Mouse (Mus musculus) heart, postnatal 0 days (tissue): ENCODE results near the gene Gm42372. TPM values are rescaled to one million over a fixed set of nuclear protein-coding genes. Genes with fewer than 3 reads are reported as not detected.

Experiments used
- ATAC-seq: fragments of 200-750 bp; cut with Nextera tagmentation; 2 replicates; pipeline ENCODE4 v1.8.0; 2017; ENCODE audit warnings: low read depth, moderate number of reproducible peaks, moderate library complexity; ENCODE audit not compliant: insufficient read depth
- DNase-seq: peaks from one replicate; pipeline ENCODE4 v3.0.0-alpha.2; 2016; ENCODE audit warnings: low spot score
- H3K27ac ChIP-seq: fragments of 300-500 bp; sonication (generic); 2 replicates; pipeline ENCODE4 v1.5.1; 2014; ENCODE audit warnings: low read depth, mild to moderate bottlenecking
- H3K27me3 ChIP-seq: fragments of 300-500 bp; sonication (generic); 2 replicates; pipeline ENCODE4 v1.6.1; 2014; ENCODE audit warnings: low read length, mixed read lengths; ENCODE audit not compliant: control insufficient read depth, insufficient read depth
- H3K36me3 ChIP-seq: fragments of 300-500 bp; sonication (generic); replicated peaks from 2 replicates; pipeline ENCODE4 v1.6.1; 2014; ENCODE audit warnings: low read length, mixed read lengths; ENCODE audit not compliant: control insufficient read depth, insufficient read depth
- H3K4me1 ChIP-seq: fragments of 300-500 bp; sonication (generic); 2 replicates; pipeline ENCODE4 v1.6.1; 2014; ENCODE audit warnings: antibody characterized with exemption; ENCODE audit not compliant: control insufficient read depth, insufficient read depth
- H3K4me2 ChIP-seq: fragments of 300-500 bp; sonication (generic); 2 replicates; pipeline ENCODE4 v1.6.1; 2014; ENCODE audit warnings: low read depth, mild to moderate bottlenecking, low read length, moderate library complexity
- H3K4me3 ChIP-seq: fragments of 300-500 bp; sonication (generic); 2 replicates; pipeline ENCODE4 v1.5.1; 2014; ENCODE audit warnings: low read depth, low read length
- H3K9ac ChIP-seq: fragments of 300-500 bp; sonication (generic); replicated peaks from 2 replicates; pipeline ENCODE4 v1.6.1; 2014; ENCODE audit warnings: low read depth, low read length, mixed read lengths
- H3K9me3 ChIP-seq: fragments of 300-500 bp; sonication (generic); replicated peaks from 2 replicates; pipeline ENCODE4 v1.6.1; 2016; ENCODE audit warnings: low read length; ENCODE audit not compliant: control insufficient read depth
- CTCF ChIP-seq: IDR thresholded peaks from 2 replicates; pipeline ENCODE4 v1.5.1; 2016; ENCODE audit warnings: antibody characterized with exemption, control low read depth, low read depth
- EP300 ChIP-seq: IDR thresholded peaks from 2 replicates; pipeline ENCODE4 v1.6.1; 2016; ENCODE audit warnings: antibody characterized with exemption, low read depth
- WGBS: fragments of 180-500 bp; shearing (Covaris S2); extraction: QIAGEN DNeasy Blood & Tissue Kit; methylation state at CpG from one replicate; pipeline ENCODE4 v1.1.7; 2014; 5-methylcytosine and 5-hydroxymethylcytosine counted together
- polyA plus RNA-seq: library from polyadenylated mRNA; unstranded; fragments of >200 nt; fragmentation: Nextera tagmentation; extraction: Ambion mirVana; gene quantifications from 2 replicates; pipeline ENCODE4 v1.2.1, GENCODE M21; 2015
- total RNA-seq: library from RNA; depleted of rRNA; stranded (reverse); fragments of >200 nt; gene quantifications from 2 replicates; pipeline ENCODE4 v1.2.3, GENCODE M21; 2014; ENCODE audit warnings: low replicate concordance

Gene Gm42372
- total and polyA plus RNA-seq, 2 experiments from 2014 or later, result not detected

DNA sequence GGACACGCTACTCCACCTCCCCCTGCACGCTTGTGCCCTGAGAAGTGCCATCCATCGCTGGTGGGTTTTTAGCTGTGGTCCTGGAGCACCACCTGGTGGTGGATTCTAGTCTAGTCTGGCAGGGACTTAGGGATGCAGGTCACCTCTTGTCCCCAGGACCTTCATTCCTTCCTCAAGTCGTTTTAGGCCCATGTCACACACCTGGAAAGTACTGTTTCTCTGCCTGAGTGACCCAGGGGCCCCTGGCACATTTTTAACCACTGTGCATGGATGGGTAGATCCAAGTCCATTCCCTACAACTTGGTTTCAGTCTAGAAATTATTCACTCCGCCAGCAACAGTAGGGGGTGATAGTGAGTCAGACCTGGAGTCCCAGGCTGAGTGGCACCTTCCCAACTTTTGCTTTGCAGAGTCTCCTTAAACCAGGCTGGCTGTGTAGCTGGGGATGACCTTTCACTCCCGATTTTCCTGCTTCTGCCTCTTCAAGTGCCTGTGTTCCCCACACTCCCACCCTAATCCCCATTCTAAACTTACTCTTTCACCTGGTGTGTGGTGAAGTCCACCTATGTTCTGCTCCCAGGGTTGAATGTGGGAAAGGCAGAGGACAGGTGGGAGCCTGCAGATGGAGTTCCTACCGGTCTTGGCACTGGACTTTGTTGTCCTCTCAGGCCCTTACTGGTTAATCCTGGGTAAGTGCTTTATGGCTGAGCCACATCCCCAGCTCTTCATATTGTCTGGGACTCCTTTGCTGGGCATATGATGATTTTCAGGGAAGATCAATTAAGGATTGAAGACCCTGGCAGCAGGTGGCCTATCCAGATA, 19.7 kb downstream of the Gm42372 start:
- peak; percentile 72 for ATAC-seq
- Histone ChIP-seq H3K27me3 (no peaks in the 10 kb centered on the region), H3K36me3 (peaks cover 73% of the 10 kb centered on the region), H3K9me3 (no peaks in the 10 kb centered on the region), H3K4me2 (no peak overlapping the region), H3K27ac (peak overlapping the region; percentile 62), H3K4me1 (peaks cover 22% of the 10 kb centered on the region), H3K4me3 (no peak overlapping the region), H3K9ac (no peak overlapping the region)
- peak; percentile 90 for DNase-seq
- WGBS, result 11% methylated on average over 7 of the region's 7 CpGs
- TF ChIP-seq CTCF (peak; percentile 90), EP300 (no peak)

- no peak overlapping the region for H3K4me3 ChIP-seq
- no peak for TF ChIP-seq EP300
- no peak for TF ChIP-seq CTCF
- WGBS, result 60% methylated on average over 7 of the region's 7 CpGs
- no peaks in the 10 kb centered on the region for H3K9me3 ChIP-seq
- peaks cover 70% of the 10 kb centered on the region for H3K36me3 ChIP-seq
- DNase-seq (no peak), ATAC-seq (no peak)
- H3K27me3 ChIP-seq, result no peaks in the 10 kb centered on the region
- H3K4me2 ChIP-seq, result no peak overlapping the region
- H3K27ac ChIP-seq, result peak overlapping the region; percentile 62
- peaks cover 22% of the 10 kb centered on the region for H3K4me1 ChIP-seq
- H3K9ac ChIP-seq, result peak overlapping the region; percentile 34; the same call in 1 of the 2 replicates
These were observed 20.5 kb downstream of the Gm42372 start for GRCm38 (mm10) chr7:17003230-17003960.

- Histone ChIP-seq H3K27me3 (no peaks in the 10 kb centered on the region), H3K9me3 (no peaks in the 10 kb centered on the region), H3K36me3 (peaks cover 75% of the 10 kb centered on the region), H3K9ac (no peak overlapping the region), H3K4me2 (no peak overlapping the region), H3K4me1 (peaks cover 16% of the 10 kb centered on the region), H3K27ac (no peak overlapping the region), H3K4me3 (no peak overlapping the region)
- TF ChIP-seq CTCF (no peak), EP300 (no peak)
- WGBS, result 79% methylated on average over 7 of the region's 7 CpGs
- no peak for ATAC-seq
- DNase-seq, result no peak
These were observed 21.8 kb downstream of the Gm42372 start for GRCm38 (mm10) chr7:17004716-17005115.

GRCm38 (mm10) chr7:17007300-17007699, 24.4 kb downstream of the Gm42372 start:
- H3K9me3 ChIP-seq, result no peaks in the 10 kb centered on the region
- peak; percentile 72 for DNase-seq
- TF ChIP-seq EP300 (no peak), CTCF (peak; percentile 95)
- H3K27ac ChIP-seq, result no peak overlapping the region
- no peak overlapping the region for H3K4me3 ChIP-seq
- WGBS, result 71% methylated on average over 4 of the region's 4 CpGs
- H3K27me3 ChIP-seq, result no peaks in the 10 kb centered on the region
- no peak overlapping the region for H3K4me2 ChIP-seq
- ATAC-seq, result peak; percentile 50
- peaks cover 84% of the 10 kb centered on the region for H3K36me3 ChIP-seq
- H3K4me1 ChIP-seq, result peaks cover 16% of the 10 kb centered on the region
- H3K9ac ChIP-seq, result no peak overlapping the region

DNA sequence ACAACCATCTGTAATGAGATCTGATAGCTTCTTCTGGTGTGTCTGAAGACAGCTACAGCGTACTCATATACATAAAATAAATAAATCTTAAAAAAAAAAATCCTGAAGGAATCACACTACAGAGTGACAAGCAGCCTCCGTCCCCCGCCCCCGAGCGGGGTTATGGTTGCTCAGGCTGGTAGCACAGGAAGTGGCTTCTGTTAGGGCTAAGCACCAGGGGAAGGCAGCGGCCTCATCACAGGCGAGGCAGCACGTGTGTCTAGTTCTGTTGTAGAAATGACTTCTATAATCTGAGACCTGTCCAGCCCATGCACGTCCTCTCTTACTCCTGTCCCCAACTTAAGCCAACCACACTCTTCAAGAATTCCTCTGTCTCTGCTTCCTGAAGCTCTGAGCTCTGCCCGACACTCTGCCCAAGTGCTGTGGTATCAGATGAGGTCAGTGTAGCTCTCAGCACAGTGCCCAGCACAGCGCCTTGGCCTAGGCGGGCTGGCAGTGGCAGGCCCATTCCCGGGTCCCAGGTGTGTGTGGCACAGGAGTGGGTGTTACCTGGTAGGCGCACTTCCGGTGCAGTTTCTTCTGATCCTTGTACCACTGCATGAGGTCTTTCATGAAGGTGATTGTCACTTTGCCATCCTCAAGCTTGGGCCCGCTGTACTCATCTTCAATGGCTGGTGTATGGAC, 26.6 kb downstream of the Gm42372 start:
- H3K9ac ChIP-seq, result no peak overlapping the region
- ATAC-seq, result no peak

More for the DNA sequence above, 26.6 kb downstream of the Gm42372 start:
- H3K4me1 ChIP-seq, result no peaks in the 10 kb centered on the region
- H3K4me3 ChIP-seq, result no peak overlapping the region
- TF ChIP-seq CTCF (no peak), EP300 (no peak)
- no peak for DNase-seq
- peaks cover 93% of the 10 kb centered on the region for H3K36me3 ChIP-seq
- H3K27me3 ChIP-seq, result no peaks in the 10 kb centered on the region
- H3K4me2 ChIP-seq, result no peak overlapping the region
- WGBS, result 84% methylated on average over 16 of the region's 16 CpGs
- no peak overlapping the region for H3K27ac ChIP-seq
- no peaks in the 10 kb centered on the region for H3K9me3 ChIP-seq
